24 mouse cellular contexts compared by ENCODE assay signal in the genomic region with DNA sequence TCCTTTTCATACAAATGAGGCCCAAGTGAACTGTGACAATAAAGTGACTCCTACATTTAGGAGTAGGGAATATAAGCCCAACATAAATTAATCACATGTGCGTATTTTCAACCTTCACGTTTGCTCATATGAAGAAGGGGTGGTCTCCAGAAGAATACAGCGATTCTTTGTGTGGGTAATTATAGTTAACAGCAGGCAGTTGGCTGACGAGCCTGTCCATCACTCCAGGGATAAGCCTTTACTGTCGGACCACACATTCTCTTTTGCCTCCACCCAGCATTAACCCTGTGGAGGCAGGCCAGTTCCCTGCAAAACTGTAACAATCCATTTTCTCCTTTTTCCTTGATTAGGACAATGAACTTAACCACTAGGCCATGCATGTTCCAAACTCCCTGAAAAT.
A peak's percentile ranks its signal among the peaks of the same experiment; 100 is the strongest.
DNase-seq lines count a peak whose midpoint lies in the region; ATAC-seq and TF ChIP-seq lines count a peak whose summit lies in the region.
"Had no signal": no experiment of that assay in that cellular context is flagged by ENCODE, and none has a peak within 500 bp of the region (broad histone marks: within the 10 kb centered on the region; RNA-seq: fewer than 3 reads in every experiment).

No protein-coding gene starts in this region.

- no peak overlapping the region for H3K4me2 ChIP-seq in hindbrain, postnatal 0 days (ENCODE audit: low read depth, low read length)
- H3K4me2 ChIP-seq in hindbrain, embryonic 13.5 days: no peak overlapping the region
- no peak overlapping the region for H3K4me2 ChIP-seq in midbrain, embryonic 14.5 days (ENCODE audit: low read length)
- H3K4me2 ChIP-seq in midbrain, embryonic 15.5 days: no peak overlapping the region
- H3K4me2 ChIP-seq: embryonic facial prominence, embryonic 13.5 days; hindbrain, embryonic 14.5 days had no signal

- H3K27me3 ChIP-seq in hindbrain, postnatal 0 days (ENCODE audit: insufficient read depth, low read length): no peaks in the 10 kb centered on the region
- H3K27me3 ChIP-seq in hindbrain, embryonic 13.5 days: no peaks in the 10 kb centered on the region
- no peaks in the 10 kb centered on the region for H3K27me3 ChIP-seq in midbrain, embryonic 14.5 days (ENCODE audit: control insufficient read depth, insufficient read depth, low read length)
- no peaks in the 10 kb centered on the region for H3K27me3 ChIP-seq in midbrain, embryonic 15.5 days (replicated peaks)
- H3K27me3 ChIP-seq: embryonic facial prominence, embryonic 13.5 days had no signal

- no peaks in the 10 kb centered on the region for H3K36me3 ChIP-seq in hindbrain, postnatal 0 days (ENCODE audit: insufficient read depth, low read length)
- no peaks in the 10 kb centered on the region for H3K36me3 ChIP-seq in hindbrain, embryonic 13.5 days
- H3K36me3 ChIP-seq in midbrain, embryonic 14.5 days (ENCODE audit: control insufficient read depth, insufficient read depth, low read length): no peaks in the 10 kb centered on the region
- H3K36me3 ChIP-seq in midbrain, embryonic 15.5 days (replicated peaks): no peaks in the 10 kb centered on the region
- H3K36me3 ChIP-seq: embryonic facial prominence, embryonic 13.5 days; G1E; heart, embryonic 10.5 days had no signal

- DNase-seq in embryo, embryonic 11 days: peak; percentile 21
- DNase-seq in embryo, embryonic 9.5 days (ENCODE audit: extremely low spot score): no peak
- peak; percentile 22 for DNase-seq in hindbrain, postnatal 0 days (ENCODE audit: low spot score)
- DNase-seq in midbrain, embryonic 14.5 days: peak; percentile 28
- no peak for DNase-seq in thymus, postnatal 4 days
- DNase-seq: adrenal gland, adult 8-10 months; adrenal gland, postnatal 36 days; B cell, adult 2 months; cerebellum, adult 11 months; cerebellum, adult 8-10 months; cerebellum, postnatal 14 days; gastrocnemius, postnatal 10 days; heart, adult 18-20 months; heart, postnatal 10 days; heart, postnatal 4 days had no signal

- no peak overlapping the region for H3K9ac ChIP-seq in hindbrain, postnatal 0 days (replicated peaks; ENCODE audit: low read length)
- H3K9ac ChIP-seq in hindbrain, embryonic 13.5 days: no peak overlapping the region
- H3K9ac ChIP-seq in midbrain, embryonic 14.5 days (replicated peaks; ENCODE audit: low read length): no peak overlapping the region
- no peak overlapping the region for H3K9ac ChIP-seq in midbrain, embryonic 15.5 days
- H3K9ac ChIP-seq: embryonic facial prominence, embryonic 13.5 days; hindbrain, embryonic 14.5 days had no signal

- ATAC-seq in hindbrain, postnatal 0 days: peak; percentile 53; the same call in 1 of the 2 replicates
- no peak for ATAC-seq in hindbrain, embryonic 13.5 days (ENCODE audit: low FRiP score)
- ATAC-seq in midbrain, embryonic 14.5 days (ENCODE audit: low FRiP score, low TSS enrichment): no peak
- no peak for ATAC-seq in midbrain, embryonic 15.5 days (replicated peaks)
- ATAC-seq: CD4-positive, CD25-positive, alpha-beta regulatory T cell, adult 4 months; forebrain, embryonic 16.5 days; inflammation-experienced regulatory T-cells, adult 6 months had no signal

- no peak overlapping the region for H3K27ac ChIP-seq in hindbrain, postnatal 0 days
- no peak overlapping the region for H3K27ac ChIP-seq in hindbrain, embryonic 13.5 days
- no peak overlapping the region for H3K27ac ChIP-seq in midbrain, embryonic 14.5 days (replicated peaks; ENCODE audit: low read depth, low read length)
- no peak overlapping the region for H3K27ac ChIP-seq in midbrain, embryonic 15.5 days
- H3K27ac ChIP-seq: heart, embryonic 10.5 days; hindbrain, embryonic 14.5 days had no signal

- whole genome bisulfite sequencing in hindbrain, postnatal 0 days: 33% methylated on average over 5 of the region's 5 CpGs
- WGBS in hindbrain, embryonic 13.5 days: 43% methylated on average over 5 of the region's 5 CpGs
- WGBS in midbrain, embryonic 14.5 days: 28% methylated on average over 5 of the region's 5 CpGs
- 26% methylated on average over 5 of the region's 5 CpGs for WGBS in midbrain, embryonic 15.5 days

- H3K4me3 ChIP-seq in hindbrain, postnatal 0 days (ENCODE audit: low read length): no peak overlapping the region
- no peak overlapping the region for H3K4me3 ChIP-seq in hindbrain, embryonic 13.5 days
- no peak overlapping the region for H3K4me3 ChIP-seq in midbrain, embryonic 14.5 days (replicated peaks; ENCODE audit: low read depth, low read length)
- no peak overlapping the region for H3K4me3 ChIP-seq in midbrain, embryonic 15.5 days
- H3K4me3 ChIP-seq: embryonic facial prominence, embryonic 13.5 days; heart, embryonic 10.5 days had no signal

- H3K4me1 ChIP-seq in hindbrain, postnatal 0 days (ENCODE audit: insufficient read depth, low read length): no peaks in the 10 kb centered on the region
- no peaks in the 10 kb centered on the region for H3K4me1 ChIP-seq in hindbrain, embryonic 13.5 days (replicated peaks)
- H3K4me1 ChIP-seq in midbrain, embryonic 14.5 days (ENCODE audit: control insufficient read depth, insufficient read depth, low read length): no peaks in the 10 kb centered on the region
- H3K4me1 ChIP-seq in midbrain, embryonic 15.5 days: no peaks in the 10 kb centered on the region
- H3K4me1 ChIP-seq: heart, embryonic 10.5 days had no signal

- no peaks in the 10 kb centered on the region for H3K9me3 ChIP-seq in hindbrain, postnatal 0 days (ENCODE audit: low read length)
- no peaks in the 10 kb centered on the region for H3K9me3 ChIP-seq in hindbrain, embryonic 13.5 days
- H3K9me3 ChIP-seq in midbrain, embryonic 14.5 days (ENCODE audit: control insufficient read depth, low read length): no peaks in the 10 kb centered on the region
- H3K9me3 ChIP-seq in midbrain, embryonic 15.5 days: no peaks in the 10 kb centered on the region
- H3K9me3 ChIP-seq: embryonic facial prominence, embryonic 13.5 days; G1E; heart, embryonic 10.5 days had no signal

- no peak for TF ChIP-seq CTCF in hindbrain, postnatal 0 days (IDR thresholded peaks at IDR 0.05; ENCODE audit: low read depth)

Comparison
In these comparisons a context has a peak if more than half of its experiments do, and no peak if none do; other contexts are left out.
1. DNase-seq: peak in embryo, embryonic 11 days (single experiment), hindbrain, postnatal 0 days (single experiment) and midbrain, embryonic 14.5 days (single experiment); none in embryo, embryonic 9.5 days (single experiment) and thymus, postnatal 4 days (single experiment).